Mouse (Mus musculus): ENCODE measurements at regions not wholly inside any gene's neighbourhood (a gene's known extent, or its start where the extent isn't known, plus 50 kb on each side); places are given as distances from the start of the nearest gene placed in this dataset.

DNA sequence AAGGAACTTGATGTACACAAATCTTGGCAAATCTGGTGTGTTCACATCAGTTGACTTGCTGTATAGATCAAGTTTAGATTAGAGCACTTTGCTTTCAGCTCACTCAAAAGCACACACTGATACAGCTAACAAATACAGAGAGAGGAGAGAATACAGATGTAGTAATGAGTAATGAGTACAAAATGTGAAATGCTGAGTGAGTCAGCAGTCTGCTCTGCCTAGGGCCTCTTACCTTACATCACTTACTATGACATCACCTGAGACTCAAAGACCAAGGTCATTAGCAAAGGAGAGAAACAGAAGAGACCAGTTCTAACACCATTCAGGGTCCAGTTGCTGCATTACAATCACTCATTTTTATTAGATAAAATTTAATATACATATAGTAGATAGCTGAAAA is 184.0 kb downstream of the Sec23a start:
- no peak for TF ChIP-seq POLR2A (IDR thresholded peaks at IDR 0.05; ENCODE audit: borderline replicate concordance, low read depth, low read length)
- TF ChIP-seq CTCF (IDR thresholded peaks at IDR 0.05; ENCODE audit: low read depth, low read length) = no peak

Measured in bone marrow macrophage, adult 2 months (primary cell).